Mouse (Mus musculus) v-Abl transformed pro-B cells (cell line): ENCODE measurements around the gene Ube2i.
"Not testable (repeated sequence)": the region's sequence is repeated elsewhere in the genome, so short reads cannot be mapped to it uniquely, and the experiment has no call there.

Source experiments
- in situ Hi-C, 2 experiments: fragments of 400-800 bp; cut with MboI; formaldehyde crosslinking; loops; one replicate each; pipeline ENCODE4 v1.15.1; 2025; ENCODE audit not compliant: unreplicated experiment in 2 of 2

Gene Ube2i

GRCm38 (mm10) chr17:25256140-25256754 is 18.2 kb downstream of the Ube2i start, which contains the start of gene Baiap3:
Gene Baiap3 (minus strand): TSS chr17:25256364.
- in situ Hi-C loops, result no loop called here

DNA sequence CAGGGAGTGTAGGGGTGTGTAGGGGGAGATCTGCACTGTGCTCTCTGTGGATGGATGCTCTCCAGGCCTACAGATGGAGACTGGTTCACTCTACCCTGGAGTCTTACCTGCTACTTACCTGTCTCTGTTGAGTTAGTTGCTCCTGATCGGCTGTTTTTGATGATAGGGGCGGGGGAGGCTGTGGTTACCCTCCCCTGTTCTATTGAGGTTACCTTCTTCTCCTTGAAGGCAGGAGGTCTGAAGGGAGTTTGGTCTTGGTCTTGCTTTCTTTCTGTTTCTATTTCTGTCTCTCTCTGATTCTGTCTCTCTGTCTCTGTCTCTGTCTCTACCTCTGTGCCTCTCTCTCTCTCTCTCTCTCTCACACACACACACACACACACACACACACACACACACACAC is 19.3 kb downstream of the Ube2i start:
- in situ Hi-C loops, result no loop called here

GRCm38 (mm10) chr17:25253760-25254159 is 20.7 kb downstream of the Ube2i start:
- in situ Hi-C loops, result no loop called here

DNA sequence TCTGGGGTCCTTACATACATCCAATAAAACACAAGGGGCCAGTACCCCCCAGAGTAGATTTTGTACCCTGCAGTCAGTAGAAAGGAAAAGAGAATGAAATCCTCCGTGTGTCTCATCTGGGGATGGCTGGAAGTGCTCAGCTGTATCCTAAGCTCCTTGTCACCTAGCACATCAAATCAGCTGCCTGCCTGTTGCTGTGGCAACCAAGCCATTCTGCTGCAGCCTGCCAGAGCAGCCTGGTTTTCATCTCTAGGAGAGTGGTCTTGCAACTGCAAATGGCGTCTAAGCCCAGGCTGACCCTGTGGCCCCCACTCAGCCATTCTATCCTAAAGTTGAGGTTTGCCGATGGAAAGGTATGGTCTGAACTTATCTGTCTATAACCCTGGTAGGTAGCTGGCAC is 21.8 kb downstream of the Ube2i start:
- in situ Hi-C loops, result no loop called here

- in situ Hi-C loops, result no loop called here
These were observed 24.1 kb downstream of the Ube2i start for GRCm38 (mm10) chr17:25250181-25250835.

GRCm38 (mm10) chr17:25248033-25248750 is 26.2 kb downstream of the Ube2i start:
- in situ Hi-C loops, result no loop called here

DNA sequence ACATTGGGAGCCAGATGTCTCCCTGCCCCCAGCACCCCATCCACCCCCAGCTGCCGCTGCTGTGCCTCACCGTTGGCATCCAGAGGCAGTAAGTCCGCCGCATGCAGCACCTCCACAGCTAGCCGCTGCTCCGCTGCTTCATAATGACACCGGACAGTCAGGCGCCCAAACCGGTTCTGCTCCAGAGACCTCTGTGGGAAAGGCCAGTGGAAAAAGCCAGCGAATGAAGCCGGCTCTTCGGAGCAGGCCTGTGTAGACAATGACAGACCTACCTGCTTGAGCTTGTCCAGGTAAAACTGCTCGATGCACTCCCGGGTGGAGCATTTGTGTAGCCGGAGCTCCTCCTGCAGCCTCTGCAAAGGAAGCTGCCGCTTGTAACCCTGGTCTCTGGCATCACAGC is 30.2 kb downstream of the Ube2i start:
- in situ Hi-C loops, result no loop called here

DNA sequence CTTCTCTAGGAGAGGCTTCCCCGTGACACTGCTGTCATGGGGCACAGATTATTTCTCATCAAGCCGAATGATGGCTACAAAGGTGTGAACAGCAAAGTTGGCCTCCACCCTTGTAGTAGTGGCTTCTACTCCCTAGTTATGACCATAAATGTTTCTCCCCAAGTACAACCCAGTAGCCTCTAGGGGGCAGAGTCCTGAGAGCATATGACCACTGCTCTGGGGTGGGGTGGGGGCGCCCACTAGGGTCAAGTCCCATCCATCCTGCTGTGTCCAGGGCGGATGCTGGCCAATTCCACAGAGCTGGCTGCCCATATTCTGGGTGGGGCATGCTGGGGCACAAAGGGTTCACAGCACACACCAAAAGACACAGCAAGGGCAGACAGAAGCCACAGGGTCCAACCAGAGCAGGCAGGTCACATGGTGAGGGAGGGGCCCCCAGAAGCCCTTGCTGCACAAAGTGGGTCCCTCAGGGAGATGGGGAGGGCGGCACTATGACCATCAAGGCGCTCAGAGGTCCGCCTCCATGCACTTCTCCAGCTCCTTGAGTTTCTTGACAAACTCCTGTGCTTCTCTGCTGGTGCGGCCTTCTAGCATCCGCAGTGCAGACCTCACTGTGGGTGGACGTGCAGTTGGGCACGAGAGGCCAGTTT is 31.2 kb downstream of the Ube2i start:
- in situ Hi-C loops, result no loop called here

DNA sequence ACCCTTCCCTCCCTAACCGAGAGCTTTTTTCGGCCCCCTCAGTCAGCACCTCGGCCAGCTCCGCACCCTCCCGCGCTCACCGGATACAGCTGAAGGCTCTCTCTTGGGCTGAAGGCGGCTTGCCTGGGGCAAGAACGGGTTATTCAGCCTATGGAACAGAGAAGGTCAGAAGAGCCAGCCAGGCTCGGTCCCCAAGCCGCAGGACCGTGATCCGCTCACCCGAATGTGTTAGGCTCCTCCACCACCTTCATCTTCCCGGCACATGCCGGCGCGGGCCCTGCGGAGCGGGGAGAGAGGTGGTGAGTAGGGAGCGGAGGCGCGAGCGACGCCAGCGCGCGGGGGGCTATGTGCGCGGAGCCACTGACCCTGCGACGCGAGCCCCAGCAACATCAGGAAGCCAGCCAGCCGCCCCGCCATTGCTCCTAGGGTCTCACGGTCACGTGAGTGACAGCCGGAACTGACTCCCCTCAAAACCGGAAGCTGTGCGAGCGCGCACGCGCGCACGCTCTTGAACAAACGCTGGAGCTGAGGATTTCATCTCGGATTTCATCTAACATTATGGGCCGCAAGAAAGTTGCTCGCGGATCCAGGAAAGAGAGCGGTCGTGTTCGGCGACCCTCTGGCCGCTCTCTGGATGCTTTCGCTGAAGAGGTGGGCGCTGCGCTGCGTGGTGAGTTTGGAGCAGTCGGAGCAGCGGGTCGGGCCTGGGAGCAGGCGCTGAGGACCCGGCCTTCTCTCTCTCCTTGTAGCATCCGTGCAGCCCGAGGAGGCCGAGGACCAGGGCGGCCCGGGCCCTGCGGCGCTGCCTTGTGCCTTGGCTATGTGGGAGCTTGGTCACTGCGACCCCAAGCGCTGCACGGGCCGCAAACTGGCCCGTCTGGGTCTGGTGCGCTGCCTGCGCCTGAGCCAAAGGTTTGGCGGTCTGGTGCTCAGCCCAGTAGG is 34.5 kb downstream of the Ube2i start, which contains the start of the genes Gnptg and Tsr3:
Gnptg (minus strand) TSS at position 430 of the 942 bp plus-strand sequence.
Tsr3 (plus strand) TSS at position 476 of the 942 bp plus-strand sequence.
- in situ Hi-C loops, result no loop called here

DNA sequence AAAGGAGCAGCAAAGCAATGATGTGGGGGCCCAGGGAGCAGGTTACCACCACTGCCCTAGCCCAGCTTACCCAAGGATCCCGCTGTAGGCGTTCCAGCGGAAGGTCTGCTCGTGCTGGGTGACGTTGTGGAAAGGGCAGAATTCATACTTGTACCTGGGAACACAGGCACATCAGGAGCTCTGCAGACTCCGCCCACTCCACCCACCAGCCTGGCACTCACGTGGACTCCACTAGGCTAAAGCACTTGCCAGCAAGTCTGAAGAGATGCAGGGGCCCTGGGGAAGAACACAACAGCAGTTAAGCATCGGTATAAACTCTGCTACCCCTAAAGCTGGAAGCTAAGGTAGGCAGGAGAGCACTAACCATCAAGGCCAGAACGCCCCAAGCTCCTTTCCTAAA is 38.8 kb downstream of the Ube2i start:
- in situ Hi-C loops, result no loop called here

DNA sequence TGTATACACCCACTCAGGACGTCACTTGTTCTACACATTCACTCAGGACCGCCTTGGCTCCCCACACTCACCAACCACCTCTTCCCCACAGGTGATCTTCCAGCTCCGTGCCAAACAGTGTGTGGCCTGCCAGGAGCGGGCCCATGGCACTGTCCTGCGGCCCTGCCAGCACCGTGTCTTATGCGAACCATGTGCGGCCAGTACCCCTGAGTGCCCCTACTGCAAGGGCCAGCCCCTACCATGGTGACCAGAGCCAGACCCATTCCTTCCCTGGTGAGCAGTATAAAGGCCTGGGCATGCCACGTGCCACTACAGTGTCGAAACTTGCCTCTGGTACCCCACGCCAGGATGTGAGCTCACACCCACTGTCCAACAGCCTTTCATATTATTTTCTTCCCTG is 42.8 kb downstream of the Ube2i start:
- in situ Hi-C loops, result not testable (repeated sequence)

GRCm38 (mm10) chr17:25230700-25231099 is 43.7 kb downstream of the Ube2i start:
- in situ Hi-C loops, result no loop called here

DNA sequence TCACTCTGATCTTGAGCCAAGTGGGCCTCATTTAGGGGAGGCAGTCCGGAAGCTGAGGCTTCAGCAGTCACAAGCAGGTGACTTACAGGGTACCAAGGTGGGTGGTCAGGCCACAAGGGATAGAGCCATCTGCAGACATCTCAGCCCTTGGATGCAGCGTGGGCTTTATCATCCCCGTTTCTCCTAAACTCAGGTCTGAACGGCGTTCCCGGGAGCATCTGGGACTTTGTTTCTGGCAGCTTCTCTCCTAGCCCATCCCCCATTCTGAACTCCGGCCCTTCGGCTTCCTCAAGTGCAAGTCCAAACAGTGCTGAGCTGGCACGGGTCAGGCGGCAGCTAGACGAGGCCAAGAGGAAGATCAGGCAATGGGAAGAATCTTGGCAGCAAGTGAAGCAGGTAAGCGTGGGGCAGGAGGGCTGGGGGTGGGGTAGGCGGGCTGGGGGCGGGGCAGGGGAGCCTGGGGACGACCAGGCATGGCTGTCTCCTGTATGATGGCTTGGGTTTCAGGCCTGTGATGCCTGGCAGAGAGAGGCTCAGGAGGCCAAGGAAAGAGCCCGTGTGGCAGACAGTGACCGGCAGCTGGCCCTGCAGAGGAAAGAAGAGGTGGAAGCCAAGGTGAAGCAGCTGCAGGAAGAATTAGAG is 44.3 kb downstream of the Ube2i start:
- in situ Hi-C loops, result not testable (repeated sequence)

DNA sequence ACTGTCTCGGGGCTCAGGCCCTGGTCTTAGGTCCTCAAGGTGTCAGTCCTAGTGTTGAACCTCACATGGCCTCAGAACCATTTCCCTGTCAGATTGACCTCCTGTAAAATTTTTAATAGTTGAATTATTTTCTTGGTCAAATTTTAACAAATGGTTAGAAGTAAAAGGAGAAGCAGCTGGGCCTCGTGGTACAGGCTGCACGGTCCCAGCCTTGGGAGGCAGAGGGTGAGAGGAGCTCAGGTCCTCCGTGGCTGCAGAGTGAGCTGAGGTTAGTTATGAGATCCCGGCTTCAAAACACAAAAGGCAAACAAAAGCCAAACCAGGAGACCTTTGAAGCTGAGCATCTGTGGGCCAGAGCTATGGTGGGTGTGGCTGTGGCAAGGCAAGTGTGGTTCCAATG is 46.4 kb downstream of the Ube2i start:
- in situ Hi-C loops, result no loop called here

- in situ Hi-C loops, result no loop called here
These were observed 48.8 kb downstream of the Ube2i start for GRCm38 (mm10) chr17:25225659-25226058.

GRCm38 (mm10) chr17:25224586-25225222 is 49.7 kb downstream of the Ube2i start:
- in situ Hi-C loops, result no loop called here

DNA sequence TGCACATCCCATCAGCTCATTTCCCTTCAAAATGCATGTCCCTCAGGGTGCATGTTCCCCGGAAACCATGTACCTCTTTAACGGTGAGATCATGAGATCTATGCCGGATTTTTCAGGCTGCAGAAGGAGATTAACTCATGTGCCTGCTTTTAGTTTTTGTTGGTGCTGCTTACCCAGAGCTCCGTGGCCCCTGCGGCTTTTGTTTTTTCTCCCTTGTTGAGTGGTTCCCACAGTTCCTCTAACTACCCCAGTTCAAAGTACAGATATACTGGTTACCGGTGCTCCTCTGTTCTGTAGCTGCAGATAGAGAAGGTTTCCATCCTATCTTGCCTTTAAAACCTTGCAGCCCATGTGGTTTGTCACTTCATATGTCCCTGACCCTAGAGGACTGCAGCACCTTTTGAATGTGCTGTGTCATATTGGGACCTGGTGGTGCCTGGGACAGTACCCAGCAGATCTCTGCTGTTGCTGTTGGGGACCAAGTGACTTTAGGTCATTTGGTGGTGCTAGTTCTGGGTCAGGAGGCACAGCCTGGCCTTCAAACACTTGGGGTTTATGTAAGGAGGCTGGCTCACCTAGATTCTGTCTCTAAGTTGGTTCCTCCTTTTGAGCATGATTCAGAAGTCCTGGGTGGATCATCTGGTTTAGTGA is 51.3 kb downstream of the Ube2i start:
- in situ Hi-C loops, result no loop called here

DNA sequence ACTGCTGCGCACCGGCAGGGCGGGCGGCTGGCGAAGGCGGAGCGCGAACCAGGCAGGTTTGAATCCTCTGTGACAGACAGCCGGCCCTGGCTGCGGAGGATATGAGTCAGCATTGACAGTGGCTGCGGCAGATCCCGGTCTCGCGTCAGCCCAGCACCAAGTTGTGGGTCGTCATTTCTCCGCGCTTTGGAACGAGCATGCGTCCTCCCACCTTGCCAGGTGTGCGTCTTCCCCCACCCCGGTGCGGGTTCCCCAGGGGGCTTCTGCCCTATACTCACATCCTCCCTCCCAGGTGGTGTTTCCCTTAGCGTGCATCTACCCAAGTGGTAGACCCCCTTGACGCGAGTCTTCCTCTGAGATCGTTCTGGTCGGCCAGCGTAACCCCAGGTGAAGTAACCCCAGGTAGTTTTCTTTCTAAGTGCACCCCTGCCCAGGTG is 51.9 kb downstream of the Ube2i start:
- in situ Hi-C loops, result not testable (repeated sequence)
